Mouse (Mus musculus) gastrocnemius, postnatal 10 days (tissue): ENCODE data around the gene Prx. TPM values are rescaled to one million over a fixed set of nuclear protein-coding genes. Genes with fewer than 3 reads are reported as not detected.

Experiments used
- DNase-seq: peaks from one replicate; pipeline ENCODE4 v3.0.0; 2021; ENCODE audit warnings: mixed read lengths
- long read RNA-seq, 2 experiments: library from polyadenylated mRNA; stranded (forward); transcript quantifications; one replicate each; pipeline ENCODE4 v2.0.0; 2021
- total RNA-seq, 2 experiments: library from RNA; stranded (reverse); gene quantifications; 2 replicates each; pipeline ENCODE4 v1.2.3; 2021

Gene Prx
- 10 to 100 TPM; 34.6 to 48.7 TPM for total RNA-seq
- long read RNA-seq, experiment 1, full-length matches to known transcripts: 20 of 36 reads
- long read RNA-seq, experiment 1, partial matches to known transcripts: 12 of 36 reads
- long read RNA-seq, experiment 1, other reads (novel, unspliced or antisense): 4 of 36 reads
- long read RNA-seq, experiment 2, full-length matches to known transcripts: 22 of 60 reads
- long read RNA-seq, experiment 2, partial matches to known transcripts: 3 of 60 reads
- long read RNA-seq, experiment 2, other reads (novel, unspliced or antisense): 35 of 60 reads

GRCm38 (mm10) chr7:27499036-27499435, at the start of gene Prx:
Gene Prx (plus strand): TSS chr7:27499324.
- no peak for DNase-seq

- DNase-seq: no peak
Observed at GRCm38 (mm10) chr7:27451359-27451758, 47.8 kb upstream of the Prx start.

- DNase-seq: no peak
Observed at GRCm38 (mm10) chr7:27452206-27452770, 46.8 kb upstream of the Prx start.

GRCm38 (mm10) chr7:27454461-27455121, 44.5 kb upstream of the Prx start:
- no peak for DNase-seq

GRCm38 (mm10) chr7:27455273-27455672, 43.9 kb upstream of the Prx start:
- DNase-seq: no peak

GRCm38 (mm10) chr7:27458614-27459013, 40.5 kb upstream of the Prx start:
- DNase-seq: no peak

GRCm38 (mm10) chr7:27459640-27460039, 39.5 kb upstream of the Prx start:
- no peak for DNase-seq

- no peak for DNase-seq
Observed at GRCm38 (mm10) chr7:27460477-27460876, 38.6 kb upstream of the Prx start.

GRCm38 (mm10) chr7:27467648-27468047, 31.5 kb upstream of the Prx start:
- DNase-seq: no peak

GRCm38 (mm10) chr7:27471390-27472120, 27.6 kb upstream of the Prx start:
- DNase-seq: no peak

- DNase-seq: no peak
Observed at GRCm38 (mm10) chr7:27472596-27472995, 26.5 kb upstream of the Prx start.

GRCm38 (mm10) chr7:27473156-27473834, 25.8 kb upstream of the Prx start, which contains the start of gene Sertad3:
Gene Sertad3 (plus strand): TSS chr7:27473768.
- peak; percentile 100 for DNase-seq

- DNase-seq: no peak
Observed at GRCm38 (mm10) chr7:27473835-27474489, 25.2 kb upstream of the Prx start.

GRCm38 (mm10) chr7:27474490-27474954, 24.6 kb upstream of the Prx start:
- DNase-seq: peak; percentile 98

- no peak for DNase-seq
Observed at GRCm38 (mm10) chr7:27475596-27475995, 23.5 kb upstream of the Prx start.

- DNase-seq: no peak
Observed at GRCm38 (mm10) chr7:27476098-27476635, 23.0 kb upstream of the Prx start.

- no peak for DNase-seq
Observed at GRCm38 (mm10) chr7:27478561-27478960, 20.6 kb upstream of the Prx start.

GRCm38 (mm10) chr7:27479750-27480149, 19.4 kb upstream of the Prx start:
- no peak for DNase-seq

- DNase-seq: no peak
Observed at GRCm38 (mm10) chr7:27480506-27480905, 18.6 kb upstream of the Prx start.

GRCm38 (mm10) chr7:27480927-27481626, 18.0 kb upstream of the Prx start:
- DNase-seq: no peak

GRCm38 (mm10) chr7:27481627-27481969, 17.5 kb upstream of the Prx start:
- DNase-seq: peak; percentile 91
